Mouse (Mus musculus): Measurements from ENCODE around the gene Prkd1. TPM values are rescaled to one million over a fixed set of nuclear protein-coding genes. Genes with fewer than 3 reads are reported as not detected.

Prkd1 gene
- polyA plus RNA-seq, 1 experiment from 2014 or later = 5.9 TPM

GRCm38 (mm10) chr12:50594506-50594905 lies 54.4 kb downstream of the Prkd1 start:
- H3K4me1 ChIP-seq (ENCODE audit: control insufficient read depth, insufficient read depth, low read length) = no peaks in the 10 kb centered on the region
- peak; percentile 86 for DNase-seq (ENCODE audit: low spot score)
- no peaks in the 10 kb centered on the region for H3K36me3 ChIP-seq (ENCODE audit: control insufficient read depth, insufficient read depth, low read length)
- ATAC-seq (ENCODE audit: low read depth) = peak; percentile 65; the same call in 1 of the 2 replicates
- no peak overlapping the region; the same call in 1 of the 2 replicates for H3K27ac ChIP-seq (replicated peaks; ENCODE audit: low read depth, low read length)
- no peaks in the 10 kb centered on the region for H3K27me3 ChIP-seq (replicated peaks; ENCODE audit: control insufficient read depth, insufficient read depth, low read length)
- no peaks in the 10 kb centered on the region for H3K9me3 ChIP-seq (ENCODE audit: control insufficient read depth, low read length)
- H3K4me2 ChIP-seq (ENCODE audit: low read depth, low read length) = no peak overlapping the region
- no peak overlapping the region for H3K9ac ChIP-seq (ENCODE audit: low read depth, low read length)
- WGBS = 68% methylated on average over 6 of the region's 6 CpGs
- H3K4me3 ChIP-seq (ENCODE audit: low read depth, low read length) = no peak overlapping the region

- no peak overlapping the region for H3K9ac ChIP-seq (ENCODE audit: low read depth, low read length)
- H3K36me3 ChIP-seq (ENCODE audit: control insufficient read depth, insufficient read depth, low read length) = no peaks in the 10 kb centered on the region
- no peak overlapping the region for H3K27ac ChIP-seq (replicated peaks; ENCODE audit: low read depth, low read length)
- no peak for ATAC-seq (ENCODE audit: low read depth)
- no peaks in the 10 kb centered on the region for H3K9me3 ChIP-seq (ENCODE audit: control insufficient read depth, low read length)
- WGBS = 78% methylated on average over 2 of the region's 2 CpGs
- DNase-seq (ENCODE audit: low spot score) = no peak
- H3K4me1 ChIP-seq (ENCODE audit: control insufficient read depth, insufficient read depth, low read length) = no peaks in the 10 kb centered on the region
- no peak overlapping the region for H3K4me2 ChIP-seq (ENCODE audit: low read depth, low read length)
- H3K4me3 ChIP-seq (ENCODE audit: low read depth, low read length) = no peak overlapping the region
- no peaks in the 10 kb centered on the region for H3K27me3 ChIP-seq (replicated peaks; ENCODE audit: control insufficient read depth, insufficient read depth, low read length)
Observed at GRCm38 (mm10) chr12:50593481-50593880, 55.4 kb downstream of the Prkd1 start.

GRCm38 (mm10) chr12:50588137-50588761 lies 60.6 kb downstream of the Prkd1 start:
- ATAC-seq (ENCODE audit: low read depth) (peak; percentile 98), DNase-seq (ENCODE audit: low spot score) (peak; percentile 51)
- no peak overlapping the region for H3K9ac ChIP-seq (ENCODE audit: low read depth, low read length)
- H3K27me3 ChIP-seq (replicated peaks; ENCODE audit: control insufficient read depth, insufficient read depth, low read length) = no peaks in the 10 kb centered on the region
- H3K4me2 ChIP-seq (ENCODE audit: low read depth, low read length) = no peak overlapping the region
- 78% methylated on average over 6 of the region's 6 CpGs for WGBS
- no peak overlapping the region for H3K27ac ChIP-seq (replicated peaks; ENCODE audit: low read depth, low read length)
- H3K4me1 ChIP-seq (ENCODE audit: control insufficient read depth, insufficient read depth, low read length) = no peaks in the 10 kb centered on the region
- H3K4me3 ChIP-seq (ENCODE audit: low read depth, low read length) = no peak overlapping the region
- H3K9me3 ChIP-seq (ENCODE audit: control insufficient read depth, low read length) = no peaks in the 10 kb centered on the region
- no peaks in the 10 kb centered on the region for H3K36me3 ChIP-seq (ENCODE audit: control insufficient read depth, insufficient read depth, low read length)

- Histone ChIP-seq H3K4me1 (ENCODE audit: control insufficient read depth, insufficient read depth, low read length) (no peaks in the 10 kb centered on the region), H3K27me3 (replicated peaks; ENCODE audit: control insufficient read depth, insufficient read depth, low read length) (no peaks in the 10 kb centered on the region), H3K9ac (ENCODE audit: low read depth, low read length) (no peak overlapping the region), H3K9me3 (ENCODE audit: control insufficient read depth, low read length) (no peaks in the 10 kb centered on the region), H3K27ac (replicated peaks; ENCODE audit: low read depth, low read length) (no peak overlapping the region), H3K4me2 (ENCODE audit: low read depth, low read length) (no peak overlapping the region), H3K36me3 (ENCODE audit: control insufficient read depth, insufficient read depth, low read length) (no peaks in the 10 kb centered on the region), H3K4me3 (ENCODE audit: low read depth, low read length) (no peak overlapping the region)
- ATAC-seq (ENCODE audit: low read depth) (no peak), DNase-seq (ENCODE audit: low spot score) (no peak)
- 37% methylated on average over 1 of the region's 1 CpGs for WGBS
Observed at GRCm38 (mm10) chr12:50565198-50565597, 83.7 kb downstream of the Prkd1 start.

GRCm38 (mm10) chr12:50560536-50560935 lies 88.4 kb downstream of the Prkd1 start:
- ATAC-seq (ENCODE audit: low read depth) (no peak), DNase-seq (ENCODE audit: low spot score) (no peak)
- no peaks in the 10 kb centered on the region for H3K36me3 ChIP-seq (ENCODE audit: control insufficient read depth, insufficient read depth, low read length)
- no peaks in the 10 kb centered on the region for H3K27me3 ChIP-seq (replicated peaks; ENCODE audit: control insufficient read depth, insufficient read depth, low read length)
- 0 out of 2 replicates have a peak, but pooled peaks cover 8% of the 10 kb centered on the region for H3K4me1 ChIP-seq (ENCODE audit: control insufficient read depth, insufficient read depth, low read length)
- H3K4me2 ChIP-seq (ENCODE audit: low read depth, low read length) = no peak overlapping the region
- WGBS = 78% methylated on average over 1 of the region's 1 CpGs
- no peak overlapping the region for H3K4me3 ChIP-seq (ENCODE audit: low read depth, low read length)
- H3K9me3 ChIP-seq (ENCODE audit: control insufficient read depth, low read length) = no peaks in the 10 kb centered on the region
- H3K9ac ChIP-seq (ENCODE audit: low read depth, low read length) = no peak overlapping the region
- H3K27ac ChIP-seq (replicated peaks; ENCODE audit: low read depth, low read length) = no peak overlapping the region

- H3K4me3 ChIP-seq (ENCODE audit: low read depth, low read length) = no peak overlapping the region
- WGBS = 27% methylated on average over 4 of the region's 4 CpGs
- H3K4me2 ChIP-seq (ENCODE audit: low read depth, low read length) = no peak overlapping the region
- DNase-seq (ENCODE audit: low spot score) (no peak), ATAC-seq (ENCODE audit: low read depth) (no peak)
- no peaks in the 10 kb centered on the region for H3K27me3 ChIP-seq (replicated peaks; ENCODE audit: control insufficient read depth, insufficient read depth, low read length)
- H3K9ac ChIP-seq (ENCODE audit: low read depth, low read length) = no peak overlapping the region
- H3K9me3 ChIP-seq (ENCODE audit: control insufficient read depth, low read length) = no peaks in the 10 kb centered on the region
- 0 out of 2 replicates have a peak, but pooled peaks cover 8% of the 10 kb centered on the region for H3K4me1 ChIP-seq (ENCODE audit: control insufficient read depth, insufficient read depth, low read length)
- no peak overlapping the region for H3K27ac ChIP-seq (replicated peaks; ENCODE audit: low read depth, low read length)
- H3K36me3 ChIP-seq (ENCODE audit: control insufficient read depth, insufficient read depth, low read length) = no peaks in the 10 kb centered on the region
Observed at GRCm38 (mm10) chr12:50558231-50558630, 90.7 kb downstream of the Prkd1 start.

- Histone ChIP-seq H3K4me1 (ENCODE audit: control insufficient read depth, insufficient read depth, low read length) (peaks cover 11% of the 10 kb centered on the region; the same call in 1 of the 2 replicates), H3K4me3 (ENCODE audit: low read depth, low read length) (no peak overlapping the region), H3K4me2 (ENCODE audit: low read depth, low read length) (no peak overlapping the region), H3K27me3 (replicated peaks; ENCODE audit: control insufficient read depth, insufficient read depth, low read length) (no peaks in the 10 kb centered on the region), H3K9ac (ENCODE audit: low read depth, low read length) (no peak overlapping the region), H3K27ac (replicated peaks; ENCODE audit: low read depth, low read length) (no peak overlapping the region), H3K9me3 (ENCODE audit: control insufficient read depth, low read length) (no peaks in the 10 kb centered on the region), H3K36me3 (ENCODE audit: control insufficient read depth, insufficient read depth, low read length) (no peaks in the 10 kb centered on the region)
- DNase-seq (ENCODE audit: low spot score) (no peak), ATAC-seq (ENCODE audit: low read depth) (no peak)
- WGBS = 54% methylated on average over 3 of the region's 3 CpGs
Observed at GRCm38 (mm10) chr12:50554214-50554613, 94.7 kb downstream of the Prkd1 start.

GRCm38 (mm10) chr12:50549860-50550555 lies 98.9 kb downstream of the Prkd1 start:
- H3K9ac ChIP-seq (ENCODE audit: low read depth, low read length) = no peak overlapping the region
- no peaks in the 10 kb centered on the region for H3K27me3 ChIP-seq (replicated peaks; ENCODE audit: control insufficient read depth, insufficient read depth, low read length)
- H3K27ac ChIP-seq (replicated peaks; ENCODE audit: low read depth, low read length) = no peak overlapping the region
- WGBS = 51% methylated on average over 8 of the region's 8 CpGs
- ATAC-seq (ENCODE audit: low read depth) (no peak), DNase-seq (ENCODE audit: low spot score) (no peak)
- no peaks in the 10 kb centered on the region for H3K36me3 ChIP-seq (ENCODE audit: control insufficient read depth, insufficient read depth, low read length)
- H3K9me3 ChIP-seq (ENCODE audit: control insufficient read depth, low read length) = no peaks in the 10 kb centered on the region
- H3K4me3 ChIP-seq (ENCODE audit: low read depth, low read length) = no peak overlapping the region
- peaks cover 15% of the 10 kb centered on the region for H3K4me1 ChIP-seq (ENCODE audit: control insufficient read depth, insufficient read depth, low read length)
- no peak overlapping the region for H3K4me2 ChIP-seq (ENCODE audit: low read depth, low read length)

- no peaks in the 10 kb centered on the region for H3K36me3 ChIP-seq (ENCODE audit: control insufficient read depth, insufficient read depth, low read length)
- no peak overlapping the region for H3K4me3 ChIP-seq (ENCODE audit: low read depth, low read length)
- peak; percentile 55; the same call in 1 of the 2 replicates for ATAC-seq (ENCODE audit: low read depth)
- no peak overlapping the region for H3K4me2 ChIP-seq (ENCODE audit: low read depth, low read length)
- H3K4me1 ChIP-seq (ENCODE audit: control insufficient read depth, insufficient read depth, low read length) = peaks cover 15% of the 10 kb centered on the region
- no peak overlapping the region for H3K27ac ChIP-seq (replicated peaks; ENCODE audit: low read depth, low read length)
- no peaks in the 10 kb centered on the region for H3K9me3 ChIP-seq (ENCODE audit: control insufficient read depth, low read length)
- DNase-seq (ENCODE audit: low spot score) = peak; percentile 68
- H3K27me3 ChIP-seq (replicated peaks; ENCODE audit: control insufficient read depth, insufficient read depth, low read length) = no peaks in the 10 kb centered on the region
- 55% methylated on average over 5 of the region's 5 CpGs for WGBS
- no peak overlapping the region for H3K9ac ChIP-seq (ENCODE audit: low read depth, low read length)
Observed at GRCm38 (mm10) chr12:50546394-50546793, 102.5 kb downstream of the Prkd1 start.

Data from embryonic facial prominence, embryonic 14.5 days (tissue).